Mouse (Mus musculus) right cerebral cortex, postnatal 36 days (tissue): Measurements from ENCODE around the gene Marcks.
"Not testable (repeated sequence)": the region's sequence is repeated elsewhere in the genome, so short reads cannot be mapped to it uniquely, and the experiment has no call there.

Experiments used
- DNase-seq, 2 experiments: peaks; one replicate each; pipeline ENCODE4 v3.0.0; 2022; ENCODE audit warnings: low spot score in 2 of 2, mixed read lengths in 1 of 2

Gene Marcks

DNA sequence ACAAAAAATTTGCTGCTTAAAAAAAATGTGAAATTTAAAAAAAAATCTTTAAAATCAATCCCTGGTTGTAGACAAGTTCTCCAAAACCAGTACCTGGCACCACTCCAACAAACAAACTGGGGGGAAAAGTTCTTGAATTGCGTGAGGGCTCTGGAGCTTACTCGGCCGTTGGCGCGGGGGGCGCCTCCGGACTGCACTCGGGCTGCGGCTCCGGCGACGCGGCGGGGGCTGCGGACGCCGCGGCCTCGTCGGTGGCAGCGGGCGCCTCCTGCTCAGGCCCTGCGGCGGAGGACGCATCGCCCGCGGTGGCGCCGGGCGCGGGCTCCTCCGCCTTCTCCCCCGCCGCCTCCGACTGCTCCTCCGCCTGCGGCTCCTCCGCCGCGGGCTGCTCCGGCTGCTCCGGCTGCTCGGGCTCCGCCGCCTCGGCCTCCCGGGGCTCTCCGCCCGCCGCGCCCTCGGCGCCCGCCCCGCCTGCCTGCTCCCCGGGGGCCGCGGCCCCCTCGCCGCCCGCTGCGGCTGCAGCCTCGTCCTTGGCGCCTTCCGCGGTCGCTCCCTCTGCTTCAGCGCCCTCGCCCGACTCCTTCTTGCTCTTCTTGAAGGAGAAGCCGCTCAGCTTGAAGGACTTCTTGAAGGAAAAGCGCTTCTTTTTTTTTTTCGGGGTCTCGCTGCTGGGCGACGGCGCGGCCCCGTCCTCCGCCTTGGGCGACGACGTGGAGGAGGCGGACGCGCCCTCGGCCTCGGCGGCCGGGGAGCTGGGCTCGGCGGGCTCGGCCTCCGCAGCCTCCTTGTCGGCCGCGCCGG lies 2.6 kb downstream of the Marcks start:
- DNase-seq, result peak; percentile 14 to 36

GRCm38 (mm10) chr10:37133876-37134708 lies 4.6 kb downstream of the Marcks start:
- no peak for DNase-seq

DNA sequence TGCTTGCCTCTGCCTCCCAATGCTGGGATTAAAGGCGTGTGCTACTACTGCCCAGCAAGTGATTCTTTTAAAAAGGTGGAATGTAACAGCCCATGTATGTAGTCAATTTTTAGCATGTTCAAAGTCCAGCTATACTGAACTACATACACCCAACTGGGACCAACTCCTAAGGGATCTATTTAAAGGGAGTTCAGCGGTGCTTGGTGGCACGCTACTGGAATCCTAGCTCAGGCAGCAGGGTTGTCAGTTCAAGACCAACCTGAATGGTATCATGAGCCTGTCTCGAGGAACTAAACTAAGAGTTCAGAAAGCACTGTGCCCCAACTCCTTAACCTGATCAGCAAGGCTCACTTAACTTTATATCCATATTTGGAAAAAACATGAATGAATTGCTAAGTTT lies 6.0 kb downstream of the Marcks start:
- no peak for DNase-seq

DNA sequence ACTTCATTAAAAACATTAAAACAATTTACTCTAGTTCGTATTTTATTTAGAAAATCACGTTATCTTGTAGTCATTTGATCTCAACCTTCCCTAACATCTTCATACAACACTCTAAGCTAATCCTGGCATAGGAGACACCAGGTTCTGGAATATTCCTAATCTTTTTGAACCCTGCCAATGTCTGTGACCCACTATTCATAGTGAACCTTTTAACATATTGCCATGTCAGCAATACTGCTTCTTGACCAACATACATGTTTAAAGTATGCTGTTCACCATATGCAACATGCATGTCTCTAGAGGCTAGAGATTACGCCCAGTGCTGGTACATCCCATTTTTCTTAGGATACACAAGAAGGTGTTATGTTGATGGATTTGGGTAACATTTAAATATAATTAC lies 9.1 kb downstream of the Marcks start:
- DNase-seq, result no peak

DNA sequence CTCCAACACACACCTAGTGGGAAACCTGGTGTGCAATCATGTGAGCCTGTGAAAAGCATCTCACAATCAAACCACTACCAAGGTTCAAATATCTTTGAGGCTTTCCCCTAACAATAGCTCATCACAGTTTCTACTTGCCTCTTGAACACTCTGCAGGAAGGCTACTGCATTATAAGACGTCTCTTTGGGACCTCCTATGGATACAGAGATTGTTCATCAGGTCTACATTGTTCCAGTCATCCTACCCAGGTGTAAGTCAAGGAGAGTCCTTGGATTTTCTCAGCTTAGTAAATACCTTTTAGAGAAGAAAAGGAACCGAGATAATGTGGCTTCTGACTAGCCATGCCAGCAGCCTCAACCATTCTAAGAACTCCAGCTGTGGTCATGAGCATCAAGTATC lies 23.4 kb downstream of the Marcks start:
- no peak for DNase-seq

DNA sequence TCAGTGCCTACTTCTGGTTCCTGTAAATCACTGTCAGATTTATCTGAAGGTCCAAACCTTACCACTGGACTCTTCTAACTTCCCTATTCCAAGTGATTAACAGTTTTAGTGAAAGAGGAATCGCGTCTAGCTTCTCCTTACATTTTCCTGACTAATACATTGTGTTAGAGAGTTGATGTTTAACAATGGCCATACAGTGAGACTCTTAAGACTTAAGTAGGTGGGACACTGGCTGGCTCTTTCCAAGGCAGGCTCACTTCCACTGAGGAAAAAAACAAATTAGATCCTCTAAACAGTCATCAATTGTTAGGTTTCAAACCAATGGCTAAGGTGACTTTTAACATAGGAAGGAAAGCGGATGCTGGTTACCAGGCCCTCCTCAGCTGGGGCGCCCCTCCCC lies 25.9 kb downstream of the Marcks start:
- DNase-seq, result no peak

DNA sequence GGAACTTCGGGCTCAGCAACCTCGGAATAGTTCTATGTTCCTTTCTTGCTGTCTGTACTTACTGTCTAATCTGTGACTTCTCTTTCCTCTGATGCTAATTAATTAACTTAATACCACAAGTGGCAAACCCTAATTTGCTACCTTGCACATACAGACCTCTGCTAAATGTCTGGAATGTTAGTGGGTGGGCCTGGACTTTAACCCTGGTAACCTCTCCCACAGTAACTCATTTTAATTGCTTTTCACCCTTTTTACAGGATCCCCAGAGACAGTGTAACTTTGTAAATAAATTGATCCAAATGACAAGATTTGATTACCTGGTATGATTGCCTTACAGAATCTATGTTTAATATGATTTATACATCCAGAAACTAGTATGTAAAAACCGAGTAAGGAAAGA lies 26.4 kb downstream of the Marcks start:
- no peak for DNase-seq

DNA sequence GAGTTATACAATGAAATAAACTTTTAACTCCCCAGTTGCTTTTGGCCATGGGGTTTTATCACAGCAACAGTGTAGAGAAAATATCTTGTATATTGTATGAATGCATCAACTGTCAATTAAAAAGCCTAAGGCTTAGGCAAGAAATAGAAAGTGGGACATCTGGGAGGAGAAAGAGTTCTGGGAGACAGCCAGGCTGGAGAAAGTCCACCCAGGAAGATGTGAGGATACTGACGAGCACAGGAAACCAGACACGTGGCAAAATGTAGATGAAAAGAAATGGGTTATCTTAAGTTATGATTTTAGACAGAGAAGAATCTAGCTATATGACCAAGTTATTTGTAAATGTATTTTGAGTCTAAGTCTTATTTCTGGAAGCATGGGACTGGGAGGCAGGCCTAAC lies 27.3 kb downstream of the Marcks start:
- peak in 1 of 2 experiments; percentile 23 for DNase-seq

GRCm38 (mm10) chr10:37106871-37107627 lies 31.7 kb downstream of the Marcks start:
- no peak for DNase-seq

DNA sequence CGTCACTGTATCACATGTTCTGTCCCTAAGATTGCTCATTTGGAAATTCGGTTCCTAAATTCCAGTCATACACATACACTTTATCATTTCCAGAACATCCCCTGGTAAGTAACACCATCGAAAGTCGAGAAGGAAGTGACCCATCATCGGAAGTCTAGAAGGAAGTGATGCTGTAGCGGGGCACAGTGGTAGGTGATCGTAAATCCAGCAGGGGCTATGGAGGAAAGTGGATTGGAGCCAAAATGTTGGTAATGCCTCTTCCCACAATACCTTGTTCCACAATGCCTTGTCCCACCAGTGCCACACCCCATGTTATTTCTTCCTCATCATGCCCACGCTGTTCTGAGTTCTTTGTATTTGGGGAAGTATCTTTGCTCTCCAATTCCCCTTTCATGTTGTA lies 32.4 kb downstream of the Marcks start:
- DNase-seq, result no peak

GRCm38 (mm10) chr10:37102227-37103080 lies 36.3 kb downstream of the Marcks start:
- no peak for DNase-seq

- DNase-seq, result no peak
Observed at GRCm38 (mm10) chr10:37101733-37102132, 37.0 kb downstream of the Marcks start.

- no peak for DNase-seq
Observed at GRCm38 (mm10) chr10:37096529-37096928, 42.2 kb downstream of the Marcks start.

DNA sequence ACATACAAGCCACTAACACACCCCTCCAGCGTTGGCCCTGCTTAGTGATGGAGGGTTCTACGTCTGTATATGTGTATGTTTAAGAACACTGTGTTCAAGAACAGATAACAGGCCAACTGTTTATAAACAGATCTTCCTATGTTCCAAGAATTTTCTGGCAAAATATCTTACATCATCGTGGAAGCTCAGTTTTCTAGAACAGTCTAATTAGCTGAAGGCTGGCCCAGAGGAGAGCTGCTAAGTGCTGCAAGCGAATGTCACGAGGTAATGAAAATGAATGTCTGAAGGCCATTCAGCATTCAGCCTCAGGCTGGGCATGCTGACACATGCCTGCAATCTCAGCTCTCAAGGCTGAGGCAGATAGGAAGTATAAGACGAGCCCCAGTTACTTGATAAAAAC lies 42.9 kb downstream of the Marcks start:
- DNase-seq, result no peak

- DNase-seq, result no peak
Observed at GRCm38 (mm10) chr10:37093306-37093705, 45.4 kb downstream of the Marcks start.

DNA sequence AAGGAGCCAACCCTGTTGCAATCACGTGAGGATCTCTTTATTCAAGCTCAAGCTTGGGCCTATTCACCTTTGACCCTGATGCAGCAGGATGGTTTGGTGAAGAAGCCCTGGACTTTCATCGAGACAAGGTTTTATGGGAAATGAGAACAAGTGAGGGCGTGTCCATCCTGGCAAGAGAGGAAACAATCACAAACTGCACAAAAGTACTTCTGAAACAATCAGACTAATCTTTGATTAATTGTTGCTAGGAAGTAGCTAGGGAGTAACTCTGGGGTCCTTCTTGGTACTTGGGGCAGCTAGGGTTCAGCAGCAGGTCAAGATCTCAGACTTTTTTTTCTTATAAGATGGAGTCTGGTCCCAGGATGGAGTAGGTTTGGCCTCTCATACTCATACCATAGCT lies 48.3 kb downstream of the Marcks start:
- no peak for DNase-seq

- not testable (repeated sequence) for DNase-seq
Observed at GRCm38 (mm10) chr10:37084071-37084470, 54.6 kb downstream of the Marcks start.
